Mouse (Mus musculus) liver, postnatal 0 days (tissue): ENCODE measurements around the gene Lclat1.

ENCODE experiments used
- CTCF ChIP-seq: sonication (generic); IDR thresholded peaks from 2 replicates; pipeline ENCODE4 v1.5.1; 2016; ENCODE audit warnings: antibody characterized with exemption, low read depth
- EP300 ChIP-seq: IDR thresholded peaks from 2 replicates; pipeline ENCODE4 v1.6.1; 2016; ENCODE audit warnings: antibody characterized with exemption, low read depth, mild to moderate bottlenecking

DNA sequence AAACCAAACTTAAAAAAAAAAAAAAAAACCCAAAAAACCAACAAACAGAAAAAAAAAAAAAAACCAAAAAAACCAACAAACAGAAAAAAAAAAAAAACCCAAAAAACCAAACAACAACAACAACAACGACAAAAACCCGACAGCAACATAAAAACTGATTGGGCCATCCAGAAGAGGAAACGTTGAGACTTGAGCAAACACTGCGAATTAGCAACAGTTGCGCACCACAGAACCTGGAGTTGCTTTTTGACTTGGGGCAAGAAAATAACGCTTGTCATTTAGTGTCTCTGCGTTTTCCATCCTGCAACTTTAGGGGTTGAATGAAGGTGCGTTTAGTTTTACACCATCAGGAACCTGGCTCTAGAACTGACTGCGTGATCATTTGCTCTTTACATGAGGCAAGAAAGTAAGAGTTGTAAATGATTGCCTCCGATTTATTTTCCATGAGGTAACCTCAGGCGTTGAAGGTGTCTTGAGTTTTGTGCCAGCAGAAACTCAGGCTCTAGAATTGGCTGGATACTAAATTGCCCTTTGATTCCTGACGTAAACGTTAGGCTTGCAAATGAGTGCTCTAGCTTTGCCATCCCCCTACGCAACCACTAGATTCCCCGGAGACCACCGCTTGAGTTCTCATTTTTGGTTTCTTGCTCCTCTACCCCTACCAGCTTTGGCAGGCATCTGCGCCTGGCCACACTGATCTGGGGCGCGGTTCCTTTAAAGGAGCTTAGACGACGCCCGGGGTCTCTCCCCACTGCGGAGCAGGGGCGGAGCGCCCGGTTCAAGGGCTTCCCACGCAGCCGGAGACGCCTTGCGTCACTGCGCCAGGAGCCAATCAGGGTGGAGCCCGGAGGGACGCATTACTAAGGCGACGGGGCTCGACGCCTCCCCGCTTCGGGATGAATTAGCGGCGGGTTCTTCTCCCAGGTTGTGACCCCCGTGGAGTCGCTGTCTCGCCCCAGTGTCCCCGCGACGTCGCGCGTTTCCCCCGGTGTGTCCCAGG, at the start of gene Lclat1:
- TF ChIP-seq CTCF (no peak), EP300 (no peak)
